Mouse (Mus musculus) large intestine, adult 2 months (tissue): ENCODE results near the gene Zfp449. TPM values are rescaled to one million over a fixed set of nuclear protein-coding genes. Genes with fewer than 3 reads are reported as not detected.

Experiments used
- DNase-seq: peaks from one replicate; pipeline ENCODE4 v3.0.0-alpha.2; 2012; ENCODE audit warnings: low read depth, low spot score
- WGBS: fragments of 180-500 bp; shearing (Covaris S2); methylation state at CpG from one replicate; pipeline ENCODE4 v1.1.7; 2018; 5-methylcytosine and 5-hydroxymethylcytosine counted together
- polyA plus RNA-seq: library from polyadenylated mRNA; depleted of rRNA; stranded (reverse); fragments of >200 nt; gene quantifications from 2 replicates; pipeline ENCODE4 v1.2.3, GENCODE M21; 2012; rRNA removed

The Zfp449 gene
- polyA plus RNA-seq: 0.14 TPM in 2 replicates

GRCm38 (mm10) chrX:56346176-56346931 lies at the start of gene Zfp449:
Gene Zfp449, plus strand, starts transcription at chrX:56346400.
- WGBS: 22% methylated on average over 39 of the region's 39 CpGs
- DNase-seq: no peak

- 73% methylated on average over 5 of the region's 5 CpGs for WGBS
- no peak for DNase-seq
Observed at GRCm38 (mm10) chrX:56307597-56307996, 38.6 kb upstream of the Zfp449 start.

- 19% methylated on average over 1 of the region's 1 CpGs for WGBS
- no peak for DNase-seq
Observed at GRCm38 (mm10) chrX:56312813-56313212, 33.4 kb upstream of the Zfp449 start.

- no peak for DNase-seq
Observed at GRCm38 (mm10) chrX:56322096-56322495, 24.1 kb upstream of the Zfp449 start.

GRCm38 (mm10) chrX:56322731-56323130 lies 23.5 kb upstream of the Zfp449 start:
- no peak for DNase-seq
- WGBS: 30% methylated on average over 2 of the region's 2 CpGs

More at GRCm38 (mm10) chrX:56322096-56322495, 24.1 kb upstream of the Zfp449 start:
- WGBS: 79% methylated on average over 5 of the region's 5 CpGs

- DNase-seq: no peak
- WGBS: 68% methylated on average over 3 of the region's 3 CpGs
Observed at GRCm38 (mm10) chrX:56332046-56332445, 14.2 kb upstream of the Zfp449 start.

- no peak for DNase-seq
Observed at GRCm38 (mm10) chrX:56340305-56340704, 5.9 kb upstream of the Zfp449 start.

- DNase-seq: no peak
- 74% methylated on average over 3 of the region's 3 CpGs for WGBS
Observed at GRCm38 (mm10) chrX:56342921-56343320, 3.3 kb upstream of the Zfp449 start.

- WGBS: 28% methylated on average over 8 of the region's 8 CpGs
- no peak for DNase-seq
Observed at GRCm38 (mm10) chrX:56346932-56347253, 693 bp downstream of the Zfp449 start.

- 23% methylated on average over 55 of the region's 56 CpGs for WGBS
- DNase-seq: peak; percentile 27
Observed at GRCm38 (mm10) chrX:56374431-56375128, 28.4 kb downstream of the Zfp449 start, which contains the start of gene Smim10l2a. Gene Smim10l2a, plus strand, starts transcription at chrX:56374586.

- no peak for DNase-seq
- WGBS: 89% methylated on average over 2 of the region's 2 CpGs
Observed at GRCm38 (mm10) chrX:56380852-56381251, 34.7 kb downstream of the Zfp449 start.

- DNase-seq: no peak
- WGBS: 80% methylated on average over 2 of the region's 2 CpGs
Observed at GRCm38 (mm10) chrX:56384142-56384541, 37.9 kb downstream of the Zfp449 start.

- 31% methylated on average over 2 of the region's 2 CpGs for WGBS
- DNase-seq: no peak
Observed at GRCm38 (mm10) chrX:56404646-56405045, 58.4 kb downstream of the Zfp449 start.

- no peak for DNase-seq
- WGBS: 75% methylated on average over 1 of the region's 1 CpGs
Observed at GRCm38 (mm10) chrX:56405482-56405881, 59.3 kb downstream of the Zfp449 start.

- 68% methylated on average over 5 of the region's 5 CpGs for WGBS
- DNase-seq: no peak
Observed at GRCm38 (mm10) chrX:56406128-56406527, 59.9 kb downstream of the Zfp449 start.

Other genes with a start within 250 kb of the Zfp449 start
- 0.11 TPM in 1 of 2 replicates, not detected in the other for gene 3830403N18Rik, start 209.8 kb upstream of the Zfp449 start, polyA plus RNA-seq
- gene Gm773, start 133.5 kb upstream of the Zfp449 start, polyA plus RNA-seq: not detected in 2 replicates
- 0.34 and 0.47 TPM in 2 replicates for gene Smim10l2a, start 28.2 kb downstream of the Zfp449 start, polyA plus RNA-seq
- gene Gm2174, start 101.6 kb downstream of the Zfp449 start, polyA plus RNA-seq: not detected in 2 replicates
- 4.9 and 8.3 TPM in 2 replicates for gene Ints6l, start 108.5 kb downstream of the Zfp449 start, polyA plus RNA-seq
- not detected in 2 replicates for gene Gm10477, start 178.3 kb downstream of the Zfp449 start, polyA plus RNA-seq
- gene Gm648, start 203.2 kb downstream of the Zfp449 start, polyA plus RNA-seq: not detected in 2 replicates